In genomic region chr5:66686863-66687262, GRCm38 (mm10) we compare ENCODE assay signal across 18 mouse cellular contexts. TPM values are rescaled to one million over a fixed set of nuclear protein-coding genes. Genes with fewer than 3 reads are reported as not detected.
A peak's percentile ranks its signal among the peaks of the same experiment; 100 is the strongest.
DNase-seq lines count a peak whose midpoint lies in the region; ATAC-seq and TF ChIP-seq lines count a peak whose summit lies in the region.
"Had no signal": no experiment of that assay in that cellular context is flagged by ENCODE, and none has a peak within 500 bp of the region (broad histone marks: within the 10 kb centered on the region; RNA-seq: fewer than 3 reads in every experiment).

No protein-coding gene starts in this region.

- ATAC-seq in forebrain, postnatal 0 days = no peak
- no peak for ATAC-seq in forebrain, embryonic 11.5 days (replicated peaks; ENCODE audit: low FRiP score)
- no peak for ATAC-seq in liver, embryonic 14.5 days (ENCODE audit: insufficient read depth)
- no peak for ATAC-seq in liver, embryonic 11.5 days (replicated peaks; ENCODE audit: low FRiP score)
- ATAC-seq: forebrain, embryonic 15.5 days had no signal

- WGBS in forebrain, postnatal 0 days = 87% methylated on average over 13 of the region's 13 CpGs
- WGBS in forebrain, embryonic 11.5 days = 90% methylated on average over 13 of the region's 13 CpGs
- WGBS in liver, embryonic 14.5 days (ENCODE audit: insufficient replicate concordance) = 69% methylated on average over 13 of the region's 13 CpGs
- WGBS in liver, embryonic 11.5 days = 76% methylated on average over 13 of the region's 13 CpGs
- WGBS in midbrain, embryonic 10.5 days = 90% methylated on average over 13 of the region's 13 CpGs
- 82% methylated on average over 13 of the region's 13 CpGs for WGBS in heart, embryonic 10.5 days

- TF ChIP-seq CTCF in forebrain, postnatal 0 days (IDR thresholded peaks at IDR 0.05; ENCODE audit: low read depth) = peak; percentile 28; the same call in 1 of the 2 replicates
- peak; percentile 34 for TF ChIP-seq CTCF in liver, embryonic 14.5 days (IDR thresholded peaks at IDR 0.05; ENCODE audit: low read depth)

- no peak overlapping the region for H3K4me2 ChIP-seq in forebrain, postnatal 0 days (ENCODE audit: low read depth)
- no peak overlapping the region for H3K4me2 ChIP-seq in forebrain, embryonic 11.5 days (ENCODE audit: low read depth, low read length, severe bottlenecking)
- H3K4me2 ChIP-seq in liver, embryonic 14.5 days (ENCODE audit: low read depth) = no peak overlapping the region
- no peak overlapping the region for H3K4me2 ChIP-seq in liver, embryonic 11.5 days
- H3K4me2 ChIP-seq: embryonic facial prominence, embryonic 15.5 days; forebrain, embryonic 15.5 days; heart, embryonic 12.5 days; limb, embryonic 12.5 days; midbrain, embryonic 12.5 days; stomach, embryonic 15.5 days had no signal

- TF ChIP-seq EP300 in liver, embryonic 14.5 days (IDR thresholded peaks at IDR 0.05; ENCODE audit: low read depth) = no peak

- no peaks in the 10 kb centered on the region for H3K9me3 ChIP-seq in forebrain, postnatal 0 days (ENCODE audit: low read length)
- H3K9me3 ChIP-seq in forebrain, embryonic 11.5 days (ENCODE audit: control insufficient read depth, low read length) = no peaks in the 10 kb centered on the region
- H3K9me3 ChIP-seq in liver, embryonic 14.5 days (ENCODE audit: control insufficient read depth, low read length) = no peaks in the 10 kb centered on the region
- H3K9me3 ChIP-seq in liver, embryonic 11.5 days (ENCODE audit: control insufficient read depth, low read length) = no peaks in the 10 kb centered on the region
- no peaks in the 10 kb centered on the region for H3K9me3 ChIP-seq in midbrain, embryonic 10.5 days (replicated peaks)
- H3K9me3 ChIP-seq in heart, embryonic 10.5 days = no peaks in the 10 kb centered on the region
- H3K9me3 ChIP-seq: embryonic facial prominence, embryonic 15.5 days; forebrain, embryonic 15.5 days; heart, embryonic 12.5 days; limb, embryonic 12.5 days; stomach, embryonic 15.5 days had no signal

- H3K27ac ChIP-seq in forebrain, postnatal 0 days (ENCODE audit: low read depth, low read length) = no peak overlapping the region
- no peak overlapping the region for H3K27ac ChIP-seq in forebrain, embryonic 11.5 days (ENCODE audit: low read depth, low read length)
- H3K27ac ChIP-seq in liver, embryonic 14.5 days = no peak overlapping the region
- no peak overlapping the region for H3K27ac ChIP-seq in liver, embryonic 11.5 days (ENCODE audit: low read depth, low read length)
- no peak overlapping the region for H3K27ac ChIP-seq in midbrain, embryonic 10.5 days (replicated peaks)
- H3K27ac ChIP-seq in heart, embryonic 10.5 days = no peak overlapping the region
- H3K27ac ChIP-seq: embryonic facial prominence, embryonic 15.5 days; forebrain, embryonic 15.5 days; limb, embryonic 12.5 days; midbrain, embryonic 12.5 days; stomach, embryonic 15.5 days had no signal

- H3K36me3 ChIP-seq in forebrain, postnatal 0 days (ENCODE audit: insufficient read depth) = peaks cover 75% of the 10 kb centered on the region
- H3K36me3 ChIP-seq in forebrain, embryonic 11.5 days (ENCODE audit: control insufficient read depth, insufficient read depth, low read length) = peaks cover 17% of the 10 kb centered on the region
- no peaks in the 10 kb centered on the region for H3K36me3 ChIP-seq in liver, embryonic 14.5 days (replicated peaks; ENCODE audit: control insufficient read depth, insufficient read depth, low read depth)
- no peaks in the 10 kb centered on the region for H3K36me3 ChIP-seq in liver, embryonic 11.5 days (ENCODE audit: control insufficient read depth, insufficient read depth, low read length)
- H3K36me3 ChIP-seq in midbrain, embryonic 10.5 days = peaks cover 92% of the 10 kb centered on the region
- H3K36me3 ChIP-seq in heart, embryonic 10.5 days = peaks cover 53% of the 10 kb centered on the region
- H3K36me3 ChIP-seq: embryonic facial prominence, embryonic 15.5 days; stomach, embryonic 15.5 days had no signal

- no peaks in the 10 kb centered on the region for H3K4me1 ChIP-seq in forebrain, postnatal 0 days (ENCODE audit: insufficient read depth)
- no peaks in the 10 kb centered on the region for H3K4me1 ChIP-seq in forebrain, embryonic 11.5 days (replicated peaks; ENCODE audit: control insufficient read depth, insufficient read depth, low read length)
- no peaks in the 10 kb centered on the region for H3K4me1 ChIP-seq in liver, embryonic 14.5 days (replicated peaks; ENCODE audit: control insufficient read depth in 2 of 2, insufficient read depth in 2 of 2, low read length in 1 of 2)
- H3K4me1 ChIP-seq in liver, embryonic 11.5 days (replicated peaks; ENCODE audit: control insufficient read depth, insufficient read depth, low read length) = no peaks in the 10 kb centered on the region
- peaks cover 14% of the 10 kb centered on the region for H3K4me1 ChIP-seq in midbrain, embryonic 10.5 days
- peaks cover 6% of the 10 kb centered on the region; the same call in 1 of the 2 replicates for H3K4me1 ChIP-seq in heart, embryonic 10.5 days
- H3K4me1 ChIP-seq: embryonic facial prominence, embryonic 15.5 days; forebrain, embryonic 15.5 days; limb, embryonic 12.5 days; stomach, embryonic 15.5 days had no signal

- no peak overlapping the region for H3K9ac ChIP-seq in forebrain, postnatal 0 days
- H3K9ac ChIP-seq in forebrain, embryonic 11.5 days (ENCODE audit: low read length) = no peak overlapping the region
- H3K9ac ChIP-seq in liver, embryonic 14.5 days (replicated peaks) = no peak overlapping the region
- no peak overlapping the region for H3K9ac ChIP-seq in liver, embryonic 11.5 days (ENCODE audit: low read depth, low read length)
- H3K9ac ChIP-seq: embryonic facial prominence, embryonic 15.5 days; forebrain, embryonic 15.5 days; heart, embryonic 12.5 days; limb, embryonic 12.5 days; midbrain, embryonic 12.5 days; stomach, embryonic 15.5 days had no signal

- no peak for DNase-seq in forebrain, postnatal 0 days
- no peak for DNase-seq in forebrain, embryonic 11.5 days (ENCODE audit: low spot score)
- no peak for DNase-seq in liver, embryonic 14.5 days (ENCODE audit: low read depth in 3 of 3, low spot score in 3 of 3)
- DNase-seq in liver, embryonic 11.5 days (ENCODE audit: low spot score) = no peak
- peak; percentile 81 for DNase-seq in ZHBTc4 (ENCODE audit: low read depth, low spot score)
- peak; percentile 56 to 59 for DNase-seq in thymus, postnatal 36 days
- DNase-seq in midbrain, embryonic 10.5 days (ENCODE audit: low spot score) = no peak
- DNase-seq in heart, embryonic 10.5 days (ENCODE audit: low spot score) = no peak
- DNase-seq: cerebellum, adult 2 months; gastrocnemius, postnatal 14 days; kidney, postnatal 14 days; lung, postnatal 10 days had no signal

- no peak overlapping the region for H3K4me3 ChIP-seq in forebrain, postnatal 0 days (ENCODE audit: low read depth, low read length)
- no peak overlapping the region for H3K4me3 ChIP-seq in forebrain, embryonic 11.5 days (ENCODE audit: low read depth, low read length)
- H3K4me3 ChIP-seq in liver, embryonic 14.5 days (ENCODE audit: insufficient read depth in 1 of 2, low read depth in 2 of 2, low read length in 2 of 2) = no peak overlapping the region
- no peak overlapping the region for H3K4me3 ChIP-seq in liver, embryonic 11.5 days (ENCODE audit: low read depth, low read length)
- H3K4me3 ChIP-seq in midbrain, embryonic 10.5 days = no peak overlapping the region
- H3K4me3 ChIP-seq in heart, embryonic 10.5 days = no peak overlapping the region
- H3K4me3 ChIP-seq: embryonic facial prominence, embryonic 15.5 days; forebrain, embryonic 15.5 days; heart, embryonic 12.5 days; limb, embryonic 12.5 days; midbrain, embryonic 12.5 days; stomach, embryonic 15.5 days had no signal

- no peaks in the 10 kb centered on the region for H3K27me3 ChIP-seq in forebrain, postnatal 0 days (ENCODE audit: insufficient read depth, low read length)
- H3K27me3 ChIP-seq in forebrain, embryonic 11.5 days (ENCODE audit: control insufficient read depth, insufficient read depth, low read length) = no peaks in the 10 kb centered on the region
- no peaks in the 10 kb centered on the region for H3K27me3 ChIP-seq in liver, embryonic 14.5 days (ENCODE audit: control insufficient read depth, insufficient read depth, low read length)
- H3K27me3 ChIP-seq in liver, embryonic 11.5 days (replicated peaks; ENCODE audit: control insufficient read depth, insufficient read depth, low read length) = no peaks in the 10 kb centered on the region
- H3K27me3 ChIP-seq in midbrain, embryonic 10.5 days (ENCODE audit: low read depth, poor library complexity, severe bottlenecking) = no peaks in the 10 kb centered on the region
- H3K27me3 ChIP-seq in heart, embryonic 10.5 days (ENCODE audit: insufficient read depth, poor library complexity, severe bottlenecking) = no peaks in the 10 kb centered on the region
- H3K27me3 ChIP-seq: embryonic facial prominence, embryonic 15.5 days; forebrain, embryonic 15.5 days; heart, embryonic 12.5 days; limb, embryonic 12.5 days; midbrain, embryonic 12.5 days; stomach, embryonic 15.5 days had no signal

RNA-seq across cellular contexts. Expression of gene Uchl1, which starts 11.0 kb away (rescaled TPM):
- total RNA-seq in forebrain, postnatal 0 days (2014; rRNA removed) = 1,756 and 1,892 TPM in 2 replicates
- polyA plus RNA-seq in forebrain, postnatal 0 days (2015; fragmentation: Nextera tagmentation; extraction: Ambion mirVana) = 1,681 and 1,809 TPM in 2 replicates
- polyA plus RNA-seq in forebrain, embryonic 11.5 days (2014; fragmentation: Nextera tagmentation; extraction: Ambion mirVana) = 366 and 368 TPM in 2 replicates
- 1.1 and 2.7 TPM in 2 replicates for polyA plus RNA-seq in liver, embryonic 14.5 days (2012; rRNA removed)
- polyA plus RNA-seq in liver, embryonic 14.5 days (2014; fragmentation: Nextera tagmentation; extraction: Ambion mirVana) = 1.1 and 1.5 TPM in 2 replicates
- 11.3 and 14.0 TPM in 2 replicates for polyA plus RNA-seq in liver, embryonic 11.5 days (2014; fragmentation: Nextera tagmentation; extraction: Ambion mirVana)
- polyA plus RNA-seq in midbrain, embryonic 10.5 days (2016; fragmentation: Nextera tagmentation; extraction: Ambion mirVana) = 265 and 368 TPM in 2 replicates
- 93.3 and 116 TPM in 2 replicates for polyA plus RNA-seq in heart, embryonic 10.5 days (2016; fragmentation: Nextera tagmentation; extraction: Ambion mirVana)

RNA-seq across cellular contexts. Expression of gene Limch1, which starts 58.8 kb away (rescaled TPM):
- total RNA-seq in forebrain, postnatal 0 days (2014; rRNA removed) = 114 and 133 TPM in 2 replicates
- polyA plus RNA-seq in forebrain, postnatal 0 days (2015; fragmentation: Nextera tagmentation; extraction: Ambion mirVana) = 49.5 and 62.8 TPM in 2 replicates
- polyA plus RNA-seq in forebrain, embryonic 11.5 days (2014; fragmentation: Nextera tagmentation; extraction: Ambion mirVana) = 39.2 and 41.7 TPM in 2 replicates
- 0.29 and 0.54 TPM in 2 replicates for polyA plus RNA-seq in liver, embryonic 14.5 days (2012; rRNA removed)
- polyA plus RNA-seq in liver, embryonic 14.5 days (2014; fragmentation: Nextera tagmentation; extraction: Ambion mirVana) = 1.1 and 1.2 TPM in 2 replicates
- polyA plus RNA-seq in liver, embryonic 11.5 days (2014; fragmentation: Nextera tagmentation; extraction: Ambion mirVana) = 11.6 and 13.4 TPM in 2 replicates
- polyA plus RNA-seq in midbrain, embryonic 10.5 days (2016; fragmentation: Nextera tagmentation; extraction: Ambion mirVana) = 33.2 and 37.2 TPM in 2 replicates
- polyA plus RNA-seq in heart, embryonic 10.5 days (2016; fragmentation: Nextera tagmentation; extraction: Ambion mirVana) = 20.8 and 30.1 TPM in 2 replicates

Comparison
In these comparisons a context has a peak if more than half of its experiments do, and no peak if none do; other contexts are left out.
1. DNase-seq: peak in ZHBTc4 (single experiment) and thymus, postnatal 36 days (2 of 2); none in forebrain, postnatal 0 days (single experiment), forebrain, embryonic 11.5 days (single experiment), liver, embryonic 14.5 days (0 of 3), liver, embryonic 11.5 days (single experiment), midbrain, embryonic 10.5 days (single experiment) and heart, embryonic 10.5 days (single experiment).